Mouse (Mus musculus): Measurements from ENCODE around the gene Wdfy3. TPM values are rescaled to one million over a fixed set of nuclear protein-coding genes. Genes with fewer than 3 reads are reported as not detected.

The Wdfy3 gene
- polyA plus RNA-seq, 1 experiment from 2014 or later, result 9.9 TPM

- ATAC-seq, result no peak
- Histone ChIP-seq H3K27me3 (replicated peaks; ENCODE audit: insufficient read depth, low read length) (no peaks in the 10 kb centered on the region), H3K9me3 (ENCODE audit: low read length) (no peaks in the 10 kb centered on the region), H3K36me3 (ENCODE audit: insufficient read depth, low read length) (no peaks in the 10 kb centered on the region), H3K4me1 (ENCODE audit: insufficient read depth, low read depth, low read length) (0 out of 2 replicates have a peak, but pooled peaks cover 2% of the 10 kb centered on the region), H3K27ac (ENCODE audit: low read length) (no peak overlapping the region), H3K9ac (replicated peaks; ENCODE audit: low read depth) (no peak overlapping the region), H3K4me2 (replicated peaks; ENCODE audit: low read depth, low read length) (no peak overlapping the region), H3K4me3 (ENCODE audit: low read depth, low read length) (no peak overlapping the region)
- TF ChIP-seq CTCF (IDR thresholded peaks at IDR 0.05) (no peak), EP300 (IDR thresholded peaks at IDR 0.05) (no peak)
- WGBS, result 72% methylated on average over 6 of the region's 6 CpGs
- no peak for DNase-seq (ENCODE audit: low spot score)
These were observed 70.8 kb downstream of the Wdfy3 start for GRCm38 (mm10) chr5:101998971-101999370.

DNA sequence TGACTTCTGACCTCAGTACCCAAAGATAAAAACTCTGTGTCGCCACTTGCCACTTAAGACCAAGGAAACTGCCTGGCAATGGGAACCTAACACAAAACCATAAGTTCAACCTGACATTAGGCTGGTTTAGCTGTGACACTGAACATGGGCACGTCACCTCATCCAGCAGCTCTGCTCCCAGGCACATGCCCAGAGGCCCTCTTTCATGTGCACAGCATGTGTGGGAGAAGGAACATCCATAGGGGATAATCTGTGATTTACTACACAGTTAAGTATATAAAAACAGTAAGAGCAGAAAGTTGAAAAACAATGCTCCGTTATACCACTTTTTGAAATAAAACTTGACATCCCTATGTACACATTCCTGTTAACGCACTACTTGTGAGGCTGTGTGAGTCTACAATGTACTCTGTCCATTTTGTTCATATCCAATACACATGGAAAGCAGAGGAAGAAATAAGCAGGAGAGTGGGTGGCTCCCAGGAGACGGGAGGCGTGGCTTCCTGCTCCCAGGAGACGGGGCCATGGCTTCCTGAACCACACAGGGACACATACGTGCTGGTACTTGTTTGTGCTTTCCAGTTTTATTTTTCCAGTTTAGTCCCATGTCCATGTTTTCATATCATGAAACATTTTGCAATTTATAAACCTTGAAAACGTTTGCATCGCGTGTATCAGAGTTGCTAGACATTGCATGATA lies 73.5 kb downstream of the Wdfy3 start:
- TF ChIP-seq EP300 (IDR thresholded peaks at IDR 0.05) (no peak), CTCF (IDR thresholded peaks at IDR 0.05) (no peak)
- ATAC-seq, result no peak
- WGBS, result 87% methylated on average over 11 of the region's 11 CpGs

DNA sequence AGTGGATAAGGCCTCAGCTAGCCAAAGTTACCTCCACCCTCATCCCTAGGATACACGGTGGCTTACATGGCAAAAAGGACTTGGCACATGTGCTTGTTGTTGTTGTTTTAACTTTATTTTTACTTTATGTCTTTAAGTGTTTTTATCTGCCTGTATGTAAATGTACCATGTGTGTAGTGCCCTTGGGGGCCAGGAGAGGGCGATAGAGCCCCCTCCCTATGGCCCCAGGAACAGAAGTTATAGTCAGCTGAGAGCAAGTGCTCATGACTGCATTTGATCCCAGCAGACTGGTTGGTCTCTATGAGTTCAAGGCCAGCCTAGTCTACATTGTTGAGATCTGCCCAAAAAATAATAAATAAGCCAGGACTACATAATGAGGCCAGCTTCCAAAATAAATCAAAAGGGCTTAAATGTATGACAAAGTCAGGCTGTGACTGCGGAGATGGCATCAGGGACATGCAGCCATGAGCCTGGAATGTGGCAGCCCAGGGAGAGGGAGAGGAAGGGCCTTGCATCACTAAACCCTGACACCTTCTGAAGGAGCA lies 74.2 kb downstream of the Wdfy3 start:
- ATAC-seq, result no peak
- Histone ChIP-seq H3K9me3 (ENCODE audit: low read length) (no peaks in the 10 kb centered on the region), H3K9ac (replicated peaks; ENCODE audit: low read depth) (no peak overlapping the region), H3K4me1 (ENCODE audit: insufficient read depth, low read depth, low read length) (no peaks in the 10 kb centered on the region), H3K27ac (ENCODE audit: low read length) (no peak overlapping the region), H3K27me3 (replicated peaks; ENCODE audit: insufficient read depth, low read length) (no peaks in the 10 kb centered on the region), H3K36me3 (ENCODE audit: insufficient read depth, low read length) (no peaks in the 10 kb centered on the region; the same call in 1 of the 2 replicates), H3K4me2 (replicated peaks; ENCODE audit: low read depth, low read length) (no peak overlapping the region), H3K4me3 (ENCODE audit: low read depth, low read length) (no peak overlapping the region)
- TF ChIP-seq EP300 (IDR thresholded peaks at IDR 0.05) (no peak), CTCF (IDR thresholded peaks at IDR 0.05) (peak; percentile 56)
- WGBS, result 85% methylated on average over 3 of the region's 3 CpGs
- DNase-seq (ENCODE audit: low spot score), result peak; percentile 36

More for the DNA sequence above, 73.5 kb downstream of the Wdfy3 start:
- Histone ChIP-seq H3K4me2 (replicated peaks; ENCODE audit: low read depth, low read length) (no peak overlapping the region), H3K27me3 (replicated peaks; ENCODE audit: insufficient read depth, low read length) (no peaks in the 10 kb centered on the region), H3K36me3 (ENCODE audit: insufficient read depth, low read length) (no peaks in the 10 kb centered on the region; the same call in 1 of the 2 replicates), H3K9me3 (ENCODE audit: low read length) (no peaks in the 10 kb centered on the region), H3K4me3 (ENCODE audit: low read depth, low read length) (no peak overlapping the region), H3K9ac (replicated peaks; ENCODE audit: low read depth) (no peak overlapping the region), H3K4me1 (ENCODE audit: insufficient read depth, low read depth, low read length) (no peaks in the 10 kb centered on the region), H3K27ac (ENCODE audit: low read length) (no peak overlapping the region)
- no peak for DNase-seq (ENCODE audit: low spot score)

GRCm38 (mm10) chr5:101993996-101994395 lies 75.7 kb downstream of the Wdfy3 start:
- H3K36me3 ChIP-seq (ENCODE audit: insufficient read depth, low read length), result no peaks in the 10 kb centered on the region; the same call in 1 of the 2 replicates
- ATAC-seq, result no peak
- no peak overlapping the region for H3K9ac ChIP-seq (replicated peaks; ENCODE audit: low read depth)
- no peaks in the 10 kb centered on the region for H3K27me3 ChIP-seq (replicated peaks; ENCODE audit: insufficient read depth, low read length)
- no peak for DNase-seq (ENCODE audit: low spot score)
- 59% methylated on average over 5 of the region's 5 CpGs for WGBS
- H3K4me3 ChIP-seq (ENCODE audit: low read depth, low read length), result no peak overlapping the region
- no peak overlapping the region for H3K27ac ChIP-seq (ENCODE audit: low read length)
- no peaks in the 10 kb centered on the region for H3K4me1 ChIP-seq (ENCODE audit: insufficient read depth, low read depth, low read length)
- H3K4me2 ChIP-seq (replicated peaks; ENCODE audit: low read depth, low read length), result no peak overlapping the region
- no peaks in the 10 kb centered on the region for H3K9me3 ChIP-seq (ENCODE audit: low read length)
- no peak for TF ChIP-seq CTCF (IDR thresholded peaks at IDR 0.05)
- no peak for TF ChIP-seq EP300 (IDR thresholded peaks at IDR 0.05)

DNA sequence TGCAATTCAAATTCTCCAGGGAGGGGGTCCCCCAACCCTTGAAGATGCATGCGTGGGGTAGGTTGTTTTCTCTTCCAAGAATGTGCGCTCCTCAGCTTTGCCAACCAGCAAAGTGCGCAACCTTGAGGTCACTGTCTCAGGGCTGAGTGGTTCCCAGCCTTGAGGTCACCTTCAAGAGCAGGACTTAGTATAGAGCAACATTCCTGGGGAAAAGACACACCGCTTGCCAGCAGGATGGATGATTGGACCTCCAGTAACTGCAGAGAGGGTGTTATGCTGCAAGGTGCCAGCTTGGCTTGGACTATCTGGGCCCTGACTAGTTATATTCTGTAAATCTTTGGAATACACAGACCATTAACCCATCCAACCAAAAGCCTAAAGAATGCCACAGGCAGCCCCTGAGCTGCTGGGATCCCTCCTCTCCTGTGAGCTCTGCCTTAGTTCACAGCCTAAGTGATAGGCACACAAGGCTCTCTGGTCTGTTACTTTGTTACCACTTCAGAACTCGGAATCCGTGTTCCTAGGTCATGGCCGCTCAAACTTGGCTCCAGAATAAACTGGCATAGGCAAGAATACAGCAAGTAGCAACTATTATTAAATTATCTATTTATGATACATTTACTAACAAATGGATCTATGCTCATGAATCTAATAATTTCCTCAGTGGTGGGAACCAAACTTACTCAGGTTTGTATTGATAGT lies 76.6 kb downstream of the Wdfy3 start:
- TF ChIP-seq EP300 (IDR thresholded peaks at IDR 0.05) (no peak), CTCF (IDR thresholded peaks at IDR 0.05) (no peak)
- DNase-seq (ENCODE audit: low spot score) (no peak), ATAC-seq (no peak)
- no peak overlapping the region for H3K9ac ChIP-seq (replicated peaks; ENCODE audit: low read depth)
- no peak overlapping the region for H3K4me3 ChIP-seq (ENCODE audit: low read depth, low read length)
- H3K4me1 ChIP-seq (ENCODE audit: insufficient read depth, low read depth, low read length), result no peaks in the 10 kb centered on the region
- WGBS, result 88% methylated on average over 7 of the region's 7 CpGs
- H3K27me3 ChIP-seq (replicated peaks; ENCODE audit: insufficient read depth, low read length), result no peaks in the 10 kb centered on the region
- no peak overlapping the region for H3K4me2 ChIP-seq (replicated peaks; ENCODE audit: low read depth, low read length)
- H3K9me3 ChIP-seq (ENCODE audit: low read length), result no peaks in the 10 kb centered on the region
- no peaks in the 10 kb centered on the region; the same call in 1 of the 2 replicates for H3K36me3 ChIP-seq (ENCODE audit: insufficient read depth, low read length)
- no peak overlapping the region for H3K27ac ChIP-seq (ENCODE audit: low read length)

GRCm38 (mm10) chr5:101990298-101990845 lies 79.3 kb downstream of the Wdfy3 start:
- TF ChIP-seq CTCF (IDR thresholded peaks at IDR 0.05) (no peak), EP300 (IDR thresholded peaks at IDR 0.05) (no peak)
- ATAC-seq (no peak), DNase-seq (ENCODE audit: low spot score) (no peak)
- no peaks in the 10 kb centered on the region for H3K9me3 ChIP-seq (ENCODE audit: low read length)
- peaks cover 2% of the 10 kb centered on the region; the same call in 1 of the 2 replicates for H3K4me1 ChIP-seq (ENCODE audit: insufficient read depth, low read depth, low read length)
- no peak overlapping the region for H3K9ac ChIP-seq (replicated peaks; ENCODE audit: low read depth)
- H3K4me3 ChIP-seq (ENCODE audit: low read depth, low read length), result no peak overlapping the region
- H3K4me2 ChIP-seq (replicated peaks; ENCODE audit: low read depth, low read length), result no peak overlapping the region
- H3K36me3 ChIP-seq (ENCODE audit: insufficient read depth, low read length), result no peaks in the 10 kb centered on the region; the same call in 1 of the 2 replicates
- no peak overlapping the region; the same call in 1 of the 2 replicates for H3K27ac ChIP-seq (ENCODE audit: low read length)
- no peaks in the 10 kb centered on the region for H3K27me3 ChIP-seq (replicated peaks; ENCODE audit: insufficient read depth, low read length)
- 51% methylated on average over 7 of the region's 7 CpGs for WGBS

Measured in lung, postnatal 0 days (tissue).